In genomic region chr11:103359122-103359521, GRCm38 (mm10) we compare ENCODE assay signal across 7 mouse cellular contexts. TPM values are rescaled to one million over a fixed set of nuclear protein-coding genes. Genes with fewer than 3 reads are reported as not detected.
A peak's percentile ranks its signal among the peaks of the same experiment; 100 is the strongest.
DNase-seq lines count a peak whose midpoint lies in the region; ATAC-seq and TF ChIP-seq lines count a peak whose summit lies in the region.

No protein-coding gene starts in this region.

- no peak for DNase-seq in Patski (ENCODE audit: low read depth, low spot score)
- peak; percentile 70 for DNase-seq in cerebellum, adult 9-11 months
- peak; percentile 77 for DNase-seq in gastrocnemius, adult 2 months
- peak; percentile 57 to 68 for DNase-seq in left cerebral cortex, postnatal 14 days (ENCODE audit: low spot score in 2 of 2)
- DNase-seq in right cerebral cortex, postnatal 4 days = peak; percentile 59

- no peaks in the 10 kb centered on the region for H3K9me3 ChIP-seq in hindbrain, embryonic 16.5 days (ENCODE audit: control insufficient read depth, low read length)

- TF ChIP-seq CTCF in Patski (IDR thresholded peaks at IDR 0.05) = no peak
- TF ChIP-seq CTCF in gastrocnemius, adult 2 months (IDR thresholded peaks at IDR 0.05) = peak; percentile 91

- H3K27me3 ChIP-seq in Patski = no peaks in the 10 kb centered on the region
- peaks cover 47% of the 10 kb centered on the region for H3K27me3 ChIP-seq in hindbrain, embryonic 16.5 days (replicated peaks; ENCODE audit: control insufficient read depth, insufficient read depth, low read length)

- H3K36me3 ChIP-seq in hindbrain, embryonic 16.5 days (ENCODE audit: control insufficient read depth, insufficient read depth, low read length) = no peaks in the 10 kb centered on the region

- peak; percentile 25 for ATAC-seq in Patski
- 0 out of 2 replicates have a peak, but pooled peaks have one; percentile 45 for ATAC-seq in hindbrain, embryonic 16.5 days
- ATAC-seq in megakaryocyte progenitor cell, adult 5-6 weeks (replicated peaks; ENCODE audit: poor library complexity) = peak; percentile 72

- WGBS in hindbrain, embryonic 16.5 days = under 1% methylated on average over 22 of the region's 22 CpGs

- H3K27ac ChIP-seq in gastrocnemius, adult 2 months = peak overlapping the region; percentile 79
- no peak overlapping the region for H3K27ac ChIP-seq in hindbrain, embryonic 16.5 days (ENCODE audit: low read depth, low read length)

- H3K4me3 ChIP-seq in gastrocnemius, adult 2 months = peak overlapping the region; percentile 83
- H3K4me3 ChIP-seq in hindbrain, embryonic 16.5 days (ENCODE audit: low read length) = peak overlapping the region; percentile 11; the same call in 1 of the 2 replicates

- peak overlapping the region; percentile 37 for H3K4me2 ChIP-seq in hindbrain, embryonic 16.5 days (ENCODE audit: low read length)

- peaks cover 28% of the 10 kb centered on the region for H3K4me1 ChIP-seq in hindbrain, embryonic 16.5 days (ENCODE audit: control insufficient read depth, insufficient read depth, low read depth, low read length)

- in situ Hi-C loops in Patski (cut with MboI; ENCODE audit: low pct_unique_long_range_greater_than_20kb) = loop anchor here (10.0 kb wide), 1 partner anchor 326 kb away; no protein-coding TSS in a partner anchor

- intact Hi-C loops in gastrocnemius, adult 2 months (cut with DNase I) = loop anchor here (1.0 to 10.0 kb wide), 4 partner anchors 40 to 316 kb away; no protein-coding TSS in a partner anchor
- intact Hi-C loops in left cerebral cortex, postnatal 14 days (cut with DNase I) = loop anchor here (5.0 to 10.0 kb wide), 2 partner anchors 106 to 198 kb away; no protein-coding TSS in a partner anchor

- H3K9ac ChIP-seq in hindbrain, embryonic 16.5 days (ENCODE audit: low read depth, low read length) = peak overlapping the region; percentile 36; the same call in 1 of the 2 replicates

- POLR2A ChIA-PET in Patski (lab: Charles Lee) = interaction anchor here (0.9 to 1.7 kb wide), 7 partner anchors 13 to 53 kb away, joined by 3 to 5 read pairs (median 3); partner anchors contain the start of gene Plekhm1

- CTCF ChIA-PET in Patski (lab: Charles Lee) = interaction anchor here (0.7 to 3.5 kb wide), 18 partner anchors 10 to 187 kb away, joined by 3 to 30 read pairs (median 6); no protein-coding TSS in a partner anchor

RNA-seq across cellular contexts. Expression of gene Arhgap27, which starts 4.4 kb away (rescaled TPM):
- polyA plus RNA-seq in Patski (2021) = 11.9 TPM
- 1 to 10 TPM; 6.0 to 8.8 TPM for total RNA-seq in gastrocnemius, adult 2 months (2021)
- polyA plus RNA-seq in hindbrain, embryonic 16.5 days (2015; fragmentation: Nextera tagmentation; extraction: Ambion mirVana) = 4.8 and 5.6 TPM in 2 replicates
- 10 to 100 TPM; 10.8 to 12.4 TPM for total RNA-seq in left cerebral cortex, postnatal 14 days (2021)
- total RNA-seq in megakaryocyte progenitor cell, adult 5-6 weeks (2015) = 10.8 and 14.2 TPM in 2 replicates
- 11.2 and 11.5 TPM in 2 replicates for total RNA-seq in megakaryocyte progenitor cell, adult 5-6 weeks (2017)

RNA-seq across cellular contexts. Expression of gene Plekhm1, which starts 53.4 kb away (rescaled TPM):
- polyA plus RNA-seq in Patski (2021) = 33.5 TPM
- 10 to 100 TPM; 12.3 to 13.7 TPM for total RNA-seq in gastrocnemius, adult 2 months (2021)
- polyA plus RNA-seq in hindbrain, embryonic 16.5 days (2015; fragmentation: Nextera tagmentation; extraction: Ambion mirVana) = 7.2 and 9.6 TPM in 2 replicates
- total RNA-seq in left cerebral cortex, postnatal 14 days (2021) = 10 to 100 TPM; 15.5 to 16.9 TPM
- 12.1 and 12.5 TPM in 2 replicates for total RNA-seq in megakaryocyte progenitor cell, adult 5-6 weeks (2015)
- 2.9 and 3.9 TPM in 2 replicates for total RNA-seq in megakaryocyte progenitor cell, adult 5-6 weeks (2017)
